Mouse (Mus musculus) MEL (cell line): ENCODE measurements around the gene Slc38a7. TPM values are rescaled to one million over a fixed set of nuclear protein-coding genes. Genes with fewer than 3 reads are reported as not detected.
"Not testable (repeated sequence)": the region's sequence is repeated elsewhere in the genome, so short reads cannot be mapped to it uniquely, and the experiment has no call there.

Source experiments
- DNase-seq: peaks from one replicate; pipeline ENCODE4 v3.0.0; 2011; ENCODE audit warnings: low read depth, low spot score
- H3K27ac ChIP-seq: 2 replicates; pipeline ENCODE4 v1.5.1; 2012; ENCODE audit warnings: low read depth, mild to moderate bottlenecking, control low read depth, low read length, moderate library complexity; ENCODE audit not compliant: control insufficient read depth
- H3K27me3 ChIP-seq, 2 experiments: fragments of 150-350 bp in 1 of 2; sonication (generic) in 1 of 2; 2 replicates each; pipeline ENCODE4 v1.6.1; 2012; ENCODE audit warnings: low read length in 2 of 2, mild to moderate bottlenecking in 2 of 2, improper control_type of control experiment in 1 of 2, moderate library complexity in 1 of 2; ENCODE audit not compliant: insufficient read depth in 2 of 2, control insufficient read depth in 1 of 2
- H3K36me3 ChIP-seq, 2 experiments: 2 replicates each; pipeline ENCODE4 v1.6.1; 2012 to 2014; ENCODE audit warnings: low read length in 2 of 2, improper control_type of control experiment in 1 of 2, inconsistent platforms in 1 of 2, mild to moderate bottlenecking in 1 of 2; ENCODE audit not compliant: insufficient read depth in 2 of 2, control insufficient read depth in 1 of 2
- H3K4me1 ChIP-seq, 2 experiments: fragments of 150-350 bp in 1 of 2; sonication (generic) in 1 of 2; 2 replicates each; pipeline ENCODE4 v1.6.1; 2012; ENCODE audit warnings: low read length in 2 of 2, improper control_type of control experiment in 1 of 2, mild to moderate bottlenecking in 1 of 2; ENCODE audit not compliant: insufficient read depth in 2 of 2, control insufficient read depth in 1 of 2
- H3K4me3 ChIP-seq, 2 experiments: fragments of 150-350 bp in 1 of 2; sonication (generic) in 1 of 2; 2 replicates each; pipeline ENCODE4 v1.5.1; 2012; ENCODE audit warnings: low read depth in 2 of 2, low read length in 2 of 2, mild to moderate bottlenecking in 2 of 2, moderate library complexity in 2 of 2, control low read depth in 1 of 2, improper control_type of control experiment in 1 of 2; ENCODE audit not compliant: control insufficient read depth in 1 of 2, insufficient read depth in 1 of 2
- H3K79me2 ChIP-seq: 2 replicates; pipeline ENCODE4 v1.6.1; 2012; ENCODE audit warnings: mild to moderate bottlenecking, low read length, moderate library complexity; ENCODE audit not compliant: control insufficient read depth, poor library complexity, insufficient read depth
- H3K9ac ChIP-seq: 2 replicates; pipeline ENCODE4 v1.6.1; 2012; ENCODE audit warnings: low read depth, mild to moderate bottlenecking, control low read depth, low read length, moderate library complexity; ENCODE audit not compliant: control insufficient read depth, poor library complexity, severe bottlenecking
- H3K9me3 ChIP-seq: fragments of 150-350 bp; sonication (generic); replicated peaks from 2 replicates; pipeline ENCODE4 v1.6.1; 2012; ENCODE audit warnings: mild to moderate bottlenecking, low read length, improper control_type of control experiment, moderate library complexity; ENCODE audit not compliant: insufficient read depth
- CTCF ChIP-seq, 3 experiments: IDR thresholded peaks in 2 of 3; conservative IDR thresholded peaks in 1 of 3; 2 replicates each; pipeline ENCODE4 v1.5.1; 2011 to 2012; ENCODE audit warnings: low read length in 3 of 3, low read depth in 2 of 3, mild to moderate bottlenecking in 2 of 3, improper control_type of control experiment in 1 of 3, inconsistent platforms in 1 of 3, mixed read lengths in 1 of 3, moderate library complexity in 1 of 3; ENCODE audit not compliant: control insufficient read depth in 1 of 3, insufficient read depth in 1 of 3, poor library complexity in 1 of 3, severe bottlenecking in 1 of 3
- polyA plus RNA-seq, 2 experiments: library from polyadenylated mRNA; stranded (reverse) in 1 of 2; unstranded in 1 of 2; fragments of >175 nt in 1 of 2; fragments of >200 nt in 1 of 2; gene quantifications; 2 replicates each; pipeline versions ENCODE4 v1.2.1 to v1.2.4; 2012; ENCODE audit warnings: low replicate concordance in 2 of 2, low read depth in 1 of 2; ENCODE audit not compliant: insufficient read length in 2 of 2, insufficient read depth in 1 of 2, missing spikeins in 1 of 2
- total RNA-seq: library from RNA; depleted of rRNA; stranded (reverse); fragments of 300-350 nt; gene quantifications from 2 replicates; pipeline ENCODE4 v1.2.3, GENCODE M21; 2012; rRNA removed

The Slc38a7 gene
- total and polyA plus RNA-seq, 3 experiments = 2.5 to 6.5 TPM; not detected in 1

- peaks cover 67% of the 10 kb centered on the region for H3K79me2 ChIP-seq
- H3K4me1 ChIP-seq, H3K9ac ChIP-seq, H3K4me3 ChIP-seq, DNase-seq, H3K27me3 ChIP-seq, H3K27ac ChIP-seq, H3K9me3 ChIP-seq: not testable (repeated sequence)
- TF ChIP-seq CTCF (IDR thresholded peaks at IDR 0.05 in 2 of 3, conservative IDR thresholded peaks at IDR 0.05 in 1 of 3; ENCODE audit: control insufficient read depth in 1 of 3, insufficient read depth in 1 of 3, low read depth in 2 of 3, low read length in 3 of 3, poor library complexity in 1 of 3, severe bottlenecking in 1 of 3) = 0 out of 6 replicates have a peak, but pooled peaks of 1 of the 3 experiments have one; percentile 1
- peaks cover 0 to 28% of the 10 kb centered on the region in 2 experiments for H3K36me3 ChIP-seq
Observed at GRCm38 (mm10) chr8:95795333-95796061, 57.8 kb downstream of the Slc38a7 start.

Other genes with a start within 250 kb of the Slc38a7 start
- gene Gins3, start 220.1 kb downstream of the Slc38a7 start, total RNA-seq = 12.1 and 14.0 TPM in 2 replicates
- 10 to 100 TPM in 1 of 2 experiments, not detected in 1; 14.4 TPM for gene Gins3, start 220.1 kb downstream of the Slc38a7 start, polyA plus RNA-seq
- gene Ndrg4, start 176.6 kb downstream of the Slc38a7 start, total RNA-seq = 0.15 TPM in 1 of 2 replicates, not detected in the other
- under 1 TPM in 1 of 2 experiments, not detected in 1; 0.28 TPM for gene Ndrg4, start 176.6 kb downstream of the Slc38a7 start, polyA plus RNA-seq
- 37.8 and 42.0 TPM in 2 replicates for gene Setd6, start 137.7 kb downstream of the Slc38a7 start, total RNA-seq
- gene Setd6, start 137.7 kb downstream of the Slc38a7 start, polyA plus RNA-seq = 10 to 100 TPM in 1 of 2 experiments, not detected in 1; 78.4 TPM
- gene Cnot1, start 46.1 kb downstream of the Slc38a7 start, total RNA-seq = 119 and 158 TPM in 2 replicates
- 1,000 to 10,000 TPM in 1 of 2 experiments, 100 to 1,000 TPM in 1; 259 to 3,440 TPM for gene Cnot1, start 46.1 kb downstream of the Slc38a7 start, polyA plus RNA-seq
- 157 and 182 TPM in 2 replicates for gene Sap18b, start 28.2 kb downstream of the Slc38a7 start, total RNA-seq
- gene Sap18b, start 28.2 kb downstream of the Slc38a7 start, polyA plus RNA-seq = 100 to 1,000 TPM in 1 of 2 experiments, not detected in 1; 354 TPM
- gene Got2, start 35.0 kb upstream of the Slc38a7 start, total RNA-seq = 179 and 209 TPM in 2 replicates
- 100 to 1,000 TPM; 105 to 421 TPM for gene Got2, start 35.0 kb upstream of the Slc38a7 start, polyA plus RNA-seq